Mouse (Mus musculus) T-helper 17 cell (primary cell): ENCODE data around the gene Olfr720.

Source experiments
- in situ Hi-C, 2 experiments: fragments of 300-600 bp; cut with MboI, MseI; formaldehyde crosslinking; loops; 1 replicate in 1 of 2; 2 replicates in 1 of 2; pipeline ENCODE4 v1.15.1; 2025; ENCODE audit warnings: high pct_unique_total_duplicates in 2 of 2

Gene Olfr720

GRCm38 (mm10) chr14:14186738-14187137, at the start of gene Olfr720:
Gene Olfr720, minus strand, starts transcription at chr14:14186838.
- in situ Hi-C loops: no loop called here
